Mouse (Mus musculus) liver, postnatal 0 days (tissue): Measurements from ENCODE around the gene Psg16. TPM values are rescaled to one million over a fixed set of nuclear protein-coding genes. Genes with fewer than 3 reads are reported as not detected.

Source experiments
- ATAC-seq: fragments of 200-750 bp; cut with Nextera tagmentation; 2 replicates; pipeline ENCODE4 v1.8.0; 2017; ENCODE audit warnings: mild to moderate bottlenecking, moderate library complexity
- DNase-seq: peaks from one replicate; pipeline ENCODE4 v3.0.0-alpha.2; 2016
- H3K27ac ChIP-seq: fragments of 300-500 bp; sonication (generic); 2 replicates; pipeline ENCODE4 v1.5.1; 2014; ENCODE audit warnings: antibody characterized with exemption, moderate library complexity, mild to moderate bottlenecking, low read depth
- H3K27me3 ChIP-seq: fragments of 300-500 bp; sonication (generic); 2 replicates; pipeline ENCODE4 v1.6.1; 2014; ENCODE audit warnings: low read length, control low read depth, mixed read lengths; ENCODE audit not compliant: insufficient read depth
- H3K36me3 ChIP-seq: fragments of 300-500 bp; sonication (generic); replicated peaks from 2 replicates; pipeline ENCODE4 v1.6.1; 2014; ENCODE audit warnings: mild to moderate bottlenecking, control low read depth, low read length, moderate library complexity, mixed read lengths; ENCODE audit not compliant: insufficient read depth
- H3K4me1 ChIP-seq: fragments of 300-500 bp; sonication (generic); 2 replicates; pipeline ENCODE4 v1.6.1; 2014; ENCODE audit warnings: antibody characterized with exemption, mild to moderate bottlenecking, control low read depth; ENCODE audit not compliant: insufficient read depth
- H3K4me2 ChIP-seq: fragments of 300-500 bp; sonication (generic); 2 replicates; pipeline ENCODE4 v1.6.1; 2014; ENCODE audit warnings: low read depth, mild to moderate bottlenecking, low read length, moderate library complexity, mixed read lengths
- H3K4me3 ChIP-seq: fragments of 300-500 bp; sonication (generic); 2 replicates; pipeline ENCODE4 v1.5.1; 2014; ENCODE audit warnings: low read depth, low read length
- H3K9ac ChIP-seq: fragments of 300-500 bp; sonication (generic); replicated peaks from 2 replicates; pipeline ENCODE4 v1.6.1; 2014; ENCODE audit warnings: mild to moderate bottlenecking, moderate library complexity
- H3K9me3 ChIP-seq: fragments of 300-500 bp; sonication (generic); 2 replicates; pipeline ENCODE4 v1.6.1; 2016; ENCODE audit warnings: mild to moderate bottlenecking, control low read depth, low read length, mixed read lengths
- CTCF ChIP-seq: sonication (generic); IDR thresholded peaks from 2 replicates; pipeline ENCODE4 v1.5.1; 2016; ENCODE audit warnings: antibody characterized with exemption, low read depth
- EP300 ChIP-seq: IDR thresholded peaks from 2 replicates; pipeline ENCODE4 v1.6.1; 2016; ENCODE audit warnings: antibody characterized with exemption, low read depth, mild to moderate bottlenecking
- WGBS: fragments of 180-500 bp; shearing (Covaris S2); extraction: QIAGEN DNeasy Blood & Tissue Kit; methylation state at CpG from one replicate; pipeline ENCODE4 v1.1.7; 2014; ENCODE audit not compliant: insufficient replicate concordance; 5-methylcytosine and 5-hydroxymethylcytosine counted together
- polyA plus RNA-seq: library from polyadenylated mRNA; unstranded; fragments of >200 nt; fragmentation: Nextera tagmentation; extraction: Ambion mirVana; gene quantifications from 2 replicates; pipeline ENCODE4 v1.2.1, GENCODE M21; 2015

The Psg16 gene
- polyA plus RNA-seq: 0.54 and 0.69 TPM in 2 replicates

DNA sequence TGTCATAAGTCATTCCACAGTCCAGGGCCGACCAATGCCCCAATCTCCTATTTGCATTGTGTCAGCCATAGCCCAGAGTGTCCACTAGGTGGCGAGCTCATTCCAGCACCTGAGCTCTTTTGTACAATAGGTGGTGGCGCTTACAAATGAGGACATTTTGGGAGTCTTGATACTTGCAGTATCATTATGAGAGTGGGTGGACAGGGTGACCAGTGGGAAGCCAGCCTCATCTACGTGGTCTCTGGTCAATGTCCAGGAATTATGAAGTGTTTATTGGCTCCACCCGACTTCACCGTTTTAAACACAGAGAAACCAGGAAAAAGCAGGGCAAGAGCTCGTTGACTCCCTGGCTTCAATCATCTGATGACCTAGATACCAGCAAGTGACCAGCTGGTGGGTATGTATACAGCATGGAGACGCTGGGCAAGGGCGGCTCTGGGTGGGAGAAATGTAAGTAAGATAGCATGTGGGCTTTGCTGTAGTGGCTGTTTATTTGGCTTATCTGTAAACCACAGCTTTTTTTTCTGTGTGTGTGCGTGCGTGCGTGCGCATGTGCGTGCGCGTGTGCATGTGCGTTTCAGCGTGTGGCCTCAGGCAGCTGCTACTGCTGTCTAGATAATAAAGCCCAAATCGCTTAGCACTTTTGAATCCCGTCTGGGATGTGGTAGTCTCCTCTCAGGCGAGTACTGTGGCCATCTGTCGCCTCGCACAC lies at the start of gene Psg16:
Gene Psg16, plus strand, starts transcription at position 137 of the 712 bp plus-strand sequence.
- 0 out of 2 replicates have a peak within 1 kb of the TSS, but pooled peaks have one; percentile 7 for H3K4me3 ChIP-seq
- 43% methylated on average over 23 of the region's 23 CpGs for WGBS
- peak; percentile 86 for TF ChIP-seq EP300
- TF ChIP-seq CTCF: peak; percentile 98
- no peaks in the 10 kb centered on the region for H3K36me3 ChIP-seq
- H3K4me1 ChIP-seq: peaks cover 2% of the 10 kb centered on the region; the same call in 1 of the 2 replicates
- DNase-seq (peak; percentile 77), ATAC-seq (peak; percentile 98)
- peak within 1 kb of the TSS; percentile 61 for H3K4me2 ChIP-seq
- no peak within 1 kb of the TSS for H3K9ac ChIP-seq
- H3K27me3 ChIP-seq: no peaks in the 10 kb centered on the region
- no peaks in the 10 kb centered on the region for H3K9me3 ChIP-seq
- peak within 1 kb of the TSS; percentile 77 for H3K27ac ChIP-seq

DNA sequence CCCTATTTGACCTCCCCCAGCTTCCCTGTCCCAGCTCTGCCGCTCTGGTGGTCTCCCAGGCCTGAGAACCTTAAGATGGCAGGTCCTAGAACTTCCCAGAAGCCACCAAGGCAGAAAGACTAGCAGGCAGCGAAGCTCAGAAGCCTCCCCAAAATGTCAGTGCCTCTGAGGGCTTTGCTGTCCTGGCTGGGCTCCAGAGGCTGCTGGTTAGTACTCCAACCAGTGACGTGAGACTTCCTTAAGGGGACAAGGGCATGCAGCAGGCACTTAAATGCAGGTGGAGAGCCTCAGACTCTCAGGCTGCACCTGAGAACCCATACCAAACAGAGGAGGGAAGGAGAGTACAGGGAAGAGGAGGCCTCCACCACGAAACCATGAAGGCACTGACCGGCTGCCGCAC lies 49.7 kb upstream of the Psg16 start:
- Histone ChIP-seq H3K4me2 (peak overlapping the region; percentile 84), H3K36me3 (peaks cover 32% of the 10 kb centered on the region), H3K9ac (peak overlapping the region; percentile 42), H3K4me3 (no peak overlapping the region), H3K4me1 (peaks cover 53% of the 10 kb centered on the region), H3K9me3 (no peaks in the 10 kb centered on the region), H3K27me3 (no peaks in the 10 kb centered on the region), H3K27ac (peak overlapping the region; percentile 76)
- WGBS: 58% methylated on average over 6 of the region's 6 CpGs
- no peak for TF ChIP-seq CTCF
- TF ChIP-seq EP300: no peak
- DNase-seq: no peak
- ATAC-seq: no peak

DNA sequence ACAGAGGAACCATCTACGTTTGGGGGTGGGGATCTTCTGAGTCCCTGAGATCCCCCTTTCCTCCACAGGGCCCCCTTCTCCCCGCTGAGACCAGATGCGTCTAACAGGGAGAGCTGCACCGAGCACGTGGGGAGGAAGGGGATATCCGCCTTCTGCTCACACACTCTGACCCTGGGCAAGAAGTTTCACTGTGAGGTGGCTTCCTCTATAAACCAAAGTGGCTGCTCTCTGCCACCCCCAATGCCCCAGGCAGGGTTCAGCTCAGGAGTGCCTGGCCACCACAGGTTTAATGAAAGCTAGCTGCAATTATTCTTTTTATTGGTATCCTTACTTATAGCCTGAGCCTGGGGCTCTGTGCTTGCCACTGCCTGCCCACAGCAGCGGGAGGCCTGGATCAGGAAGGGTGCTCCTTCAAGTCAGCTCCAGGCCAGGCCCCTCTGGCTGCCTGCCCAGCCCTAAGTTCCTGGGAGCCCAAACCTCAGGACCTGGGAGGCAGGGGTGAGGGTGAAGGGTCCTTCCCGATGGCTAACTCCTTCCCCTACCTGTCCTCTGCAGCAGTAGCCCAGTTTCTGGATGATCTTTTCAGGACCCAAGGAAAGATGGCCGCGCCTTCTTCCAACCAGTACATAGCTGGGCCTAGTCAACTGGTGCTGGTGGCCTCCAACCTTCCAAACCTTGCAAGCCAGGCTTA lies 48.9 kb upstream of the Psg16 start:
- ATAC-seq (no peak), DNase-seq (no peak)
- Histone ChIP-seq H3K36me3 (peaks cover 23% of the 10 kb centered on the region), H3K9ac (peak overlapping the region; percentile 42), H3K4me3 (no peak overlapping the region), H3K9me3 (no peaks in the 10 kb centered on the region), H3K4me1 (peaks cover 53% of the 10 kb centered on the region), H3K4me2 (peak overlapping the region; percentile 84), H3K27me3 (no peaks in the 10 kb centered on the region), H3K27ac (peak overlapping the region; percentile 76)
- 45% methylated on average over 9 of the region's 10 CpGs for WGBS
- TF ChIP-seq EP300 (no peak), CTCF (no peak)

DNA sequence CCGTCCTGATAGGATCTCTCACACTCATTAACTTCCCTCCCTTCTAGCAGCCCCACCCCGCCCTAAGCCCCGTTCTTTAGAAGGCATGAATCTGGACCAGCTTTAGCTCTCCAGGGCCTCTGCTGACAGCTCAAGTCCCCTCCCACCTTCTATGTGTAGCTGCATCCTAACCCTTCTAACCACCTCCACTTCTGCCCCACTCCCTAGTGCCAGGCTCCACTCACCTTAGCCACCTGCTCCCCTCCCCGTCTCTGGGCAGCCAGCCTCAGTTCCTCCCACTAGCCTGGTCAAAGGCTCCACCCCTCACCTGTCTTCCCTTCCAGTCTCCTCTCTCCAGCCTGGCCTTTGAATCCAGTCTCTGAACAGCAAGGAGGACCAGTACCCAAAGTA lies 48.3 kb upstream of the Psg16 start:
- no peaks in the 10 kb centered on the region for H3K27me3 ChIP-seq
- peak overlapping the region; percentile 76 for H3K27ac ChIP-seq
- TF ChIP-seq EP300 (no peak), CTCF (no peak)
- WGBS: 30% methylated on average over 4 of the region's 4 CpGs
- no peak for DNase-seq
- H3K4me3 ChIP-seq: no peak overlapping the region
- peaks cover 20% of the 10 kb centered on the region for H3K36me3 ChIP-seq
- H3K9me3 ChIP-seq: no peaks in the 10 kb centered on the region
- peaks cover 53% of the 10 kb centered on the region for H3K4me1 ChIP-seq
- ATAC-seq: no peak
- peak overlapping the region; percentile 84 for H3K4me2 ChIP-seq
- H3K9ac ChIP-seq: peak overlapping the region; percentile 21; the same call in 1 of the 2 replicates

DNA sequence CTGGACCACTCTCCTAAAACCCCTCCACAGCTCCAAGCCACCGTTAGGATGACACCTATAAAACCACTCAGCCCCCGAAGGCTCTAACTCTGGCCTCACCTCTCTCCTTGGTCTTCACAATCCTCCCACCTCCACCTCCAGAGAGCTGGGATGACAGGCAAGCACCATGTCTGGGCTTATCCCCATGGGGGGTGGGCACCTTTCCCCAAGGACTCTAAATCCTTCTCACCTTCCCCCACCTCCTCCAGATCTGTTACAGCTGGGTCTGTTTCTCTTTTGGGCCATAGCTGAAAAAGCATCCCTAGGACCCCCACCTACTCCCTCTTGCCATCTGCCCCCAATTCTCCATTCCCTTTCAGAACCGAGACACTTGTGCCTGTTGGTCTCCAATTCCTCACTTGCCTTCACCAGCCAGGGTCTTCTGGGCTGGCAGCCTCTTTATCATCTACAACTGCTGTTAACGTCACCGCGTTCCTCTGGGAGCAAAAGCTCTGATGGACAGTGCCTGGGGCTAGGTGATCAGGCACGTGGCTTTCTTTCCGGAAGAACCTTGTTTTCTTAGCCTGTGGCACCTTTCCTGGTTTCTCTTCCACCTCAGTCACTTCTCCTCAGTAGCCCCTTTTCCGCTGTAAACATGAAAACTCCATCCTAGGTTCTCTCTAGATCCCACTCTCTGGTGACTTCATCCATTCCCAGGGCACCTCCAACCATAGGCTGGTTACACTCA lies 47.8 kb upstream of the Psg16 start:
- Histone ChIP-seq H3K9me3 (no peaks in the 10 kb centered on the region), H3K4me3 (peak overlapping the region; percentile 92), H3K36me3 (peaks cover 17% of the 10 kb centered on the region), H3K27me3 (no peaks in the 10 kb centered on the region), H3K4me2 (peak overlapping the region; percentile 84), H3K4me1 (peaks cover 49% of the 10 kb centered on the region), H3K9ac (peak overlapping the region; percentile 85), H3K27ac (0 out of 2 replicates have a peak overlapping the region, but pooled peaks have one; percentile 8)
- TF ChIP-seq EP300 (no peak), CTCF (no peak)
- 51% methylated on average over 9 of the region's 9 CpGs for WGBS
- DNase-seq: no peak
- ATAC-seq: no peak
